Mouse (Mus musculus) stomach, postnatal 0 days (tissue): ENCODE measurements around the gene Klhl40. TPM values are rescaled to one million over a fixed set of nuclear protein-coding genes. Genes with fewer than 3 reads are reported as not detected.
A peak's percentile ranks its signal among the peaks of the same experiment; 100 is the strongest.

ENCODE experiments used
- ATAC-seq: fragments of 200-750 bp; cut with Nextera tagmentation; 2 replicates; pipeline ENCODE4 v1.8.0; 2017; ENCODE audit not compliant: low FRiP score, low TSS enrichment
- DNase-seq: peaks from one replicate; pipeline ENCODE4 v3.0.0-alpha.2; 2016; ENCODE audit warnings: low spot score
- H3K27ac ChIP-seq: fragments of 300-500 bp; sonication (generic); replicated peaks from 2 replicates; pipeline ENCODE4 v1.5.1; 2014; ENCODE audit warnings: mild to moderate bottlenecking, control low read depth
- H3K27me3 ChIP-seq: fragments of 300-500 bp; sonication (generic); 2 replicates; pipeline ENCODE4 v1.6.1; 2014; ENCODE audit warnings: low read length; ENCODE audit not compliant: control insufficient read depth, insufficient read depth
- H3K36me3 ChIP-seq: fragments of 300-500 bp; sonication (generic); 2 replicates; pipeline ENCODE4 v1.6.1; 2014; ENCODE audit warnings: low read length, mixed read lengths; ENCODE audit not compliant: control insufficient read depth, insufficient read depth
- H3K4me1 ChIP-seq: fragments of 300-500 bp; sonication (generic); replicated peaks from 2 replicates; pipeline ENCODE4 v1.6.1; 2014; ENCODE audit warnings: antibody characterized with exemption; ENCODE audit not compliant: control insufficient read depth, insufficient read depth
- H3K4me2 ChIP-seq: fragments of 300-500 bp; sonication (generic); replicated peaks from 2 replicates; pipeline ENCODE4 v1.6.1; 2014; ENCODE audit warnings: low read depth, mild to moderate bottlenecking, control low read depth, moderate library complexity
- H3K4me3 ChIP-seq: fragments of 300-500 bp; sonication (generic); 2 replicates; pipeline ENCODE4 v1.5.1; 2014; ENCODE audit warnings: low read depth, low read length, control low read depth
- H3K9ac ChIP-seq: fragments of 300-500 bp; sonication (generic); 2 replicates; pipeline ENCODE4 v1.6.1; 2014; ENCODE audit warnings: mild to moderate bottlenecking, low read length, control low read depth, mixed read lengths
- H3K9me3 ChIP-seq: fragments of 300-500 bp; sonication (generic); 2 replicates; pipeline ENCODE4 v1.6.1; 2016; ENCODE audit warnings: low read length; ENCODE audit not compliant: control insufficient read depth
- CTCF ChIP-seq: IDR thresholded peaks from 2 replicates; pipeline ENCODE4 v1.5.1; 2016; ENCODE audit warnings: antibody characterized with exemption, low read depth, mild to moderate bottlenecking, moderate library complexity
- EP300 ChIP-seq: optimal IDR thresholded peaks from 2 replicates; pipeline ENCODE3; 2016; ENCODE audit warnings: antibody characterized with exemption
- WGBS: fragments of 180-500 bp; shearing (Covaris S2); extraction: QIAGEN DNeasy Blood & Tissue Kit; methylation state at CpG from one replicate; pipeline ENCODE4 v1.1.7; 2014; 5-methylcytosine and 5-hydroxymethylcytosine counted together
- polyA plus RNA-seq: library from polyadenylated mRNA; unstranded; fragments of >200 nt; fragmentation: Nextera tagmentation; extraction: Ambion mirVana; gene quantifications from 2 replicates; pipeline ENCODE4 v1.2.1, GENCODE M21; 2015

The Klhl40 gene
- polyA plus RNA-seq, 1 experiment from 2014 or later: 0.42 TPM

GRCm38 (mm10) chr9:121760271-121761090 lies 16.9 kb upstream of the Klhl40 start:
- peaks cover 7% of the 10 kb centered on the region; the same call in 1 of the 2 replicates for H3K36me3 ChIP-seq
- H3K27me3 ChIP-seq: no peaks in the 10 kb centered on the region
- DNase-seq (peak; percentile 77), ATAC-seq (peak; percentile 67)
- H3K9me3 ChIP-seq: no peaks in the 10 kb centered on the region
- H3K4me2 ChIP-seq: peak overlapping the region; percentile 96
- H3K27ac ChIP-seq: peak overlapping the region; percentile 92
- TF ChIP-seq CTCF (no peak), EP300 (no peak)
- peak overlapping the region; percentile 73 for H3K4me3 ChIP-seq
- H3K9ac ChIP-seq: peak overlapping the region; percentile 89
- 2% methylated on average over 43 of the region's 43 CpGs for WGBS
- 0 out of 2 replicates have a peak, but pooled peaks cover 8% of the 10 kb centered on the region for H3K4me1 ChIP-seq

- H3K4me2 ChIP-seq: peak overlapping the region; percentile 96
- WGBS: 37% methylated on average over 10 of the region's 10 CpGs
- H3K27ac ChIP-seq: peak overlapping the region; percentile 92
- H3K4me1 ChIP-seq: 0 out of 2 replicates have a peak, but pooled peaks cover 8% of the 10 kb centered on the region
- DNase-seq: peak; percentile 47
- no peak for ATAC-seq
- TF ChIP-seq CTCF (no peak), EP300 (no peak)
- peak overlapping the region; percentile 73; the same call in 1 of the 2 replicates for H3K4me3 ChIP-seq
- H3K9me3 ChIP-seq: no peaks in the 10 kb centered on the region
- H3K36me3 ChIP-seq: peaks cover 7% of the 10 kb centered on the region; the same call in 1 of the 2 replicates
- no peaks in the 10 kb centered on the region for H3K27me3 ChIP-seq
- peak overlapping the region; percentile 89; the same call in 1 of the 2 replicates for H3K9ac ChIP-seq
These were observed 16.2 kb upstream of the Klhl40 start for GRCm38 (mm10) chr9:121761091-121761665.

- TF ChIP-seq EP300 (no peak), CTCF (no peak)
- no peak overlapping the region for H3K4me3 ChIP-seq
- peaks cover 6% of the 10 kb centered on the region; the same call in 1 of the 2 replicates for H3K36me3 ChIP-seq
- WGBS: 76% methylated on average over 8 of the region's 8 CpGs
- no peak overlapping the region for H3K4me2 ChIP-seq
- no peak for ATAC-seq
- H3K4me1 ChIP-seq: 0 out of 2 replicates have a peak, but pooled peaks cover 8% of the 10 kb centered on the region
- no peak overlapping the region; the same call in 1 of the 2 replicates for H3K27ac ChIP-seq
- no peaks in the 10 kb centered on the region for H3K9me3 ChIP-seq
- no peak for DNase-seq
- no peak overlapping the region; the same call in 1 of the 2 replicates for H3K9ac ChIP-seq
- H3K27me3 ChIP-seq: no peaks in the 10 kb centered on the region
These were observed 15.6 kb upstream of the Klhl40 start for GRCm38 (mm10) chr9:121761787-121762186.

- Histone ChIP-seq H3K4me2 (no peak overlapping the region), H3K9me3 (no peaks in the 10 kb centered on the region), H3K36me3 (peaks cover 4% of the 10 kb centered on the region; the same call in 1 of the 2 replicates), H3K9ac (no peak overlapping the region; the same call in 1 of the 2 replicates), H3K27me3 (no peaks in the 10 kb centered on the region), H3K4me1 (0 out of 2 replicates have a peak, but pooled peaks cover 8% of the 10 kb centered on the region), H3K4me3 (no peak overlapping the region), H3K27ac (no peak overlapping the region)
- TF ChIP-seq EP300 (no peak), CTCF (no peak)
- no peak for ATAC-seq
- DNase-seq: no peak
- 79% methylated on average over 10 of the region's 10 CpGs for WGBS
These were observed 15.2 kb upstream of the Klhl40 start for GRCm38 (mm10) chr9:121762248-121762647.

GRCm38 (mm10) chr9:121762761-121763160 lies 14.6 kb upstream of the Klhl40 start:
- ATAC-seq (no peak), DNase-seq (no peak)
- Histone ChIP-seq H3K4me1 (0 out of 2 replicates have a peak, but pooled peaks cover 8% of the 10 kb centered on the region), H3K9ac (no peak overlapping the region), H3K27ac (no peak overlapping the region), H3K36me3 (peaks cover 4% of the 10 kb centered on the region; the same call in 1 of the 2 replicates), H3K4me2 (no peak overlapping the region), H3K4me3 (no peak overlapping the region), H3K27me3 (no peaks in the 10 kb centered on the region), H3K9me3 (no peaks in the 10 kb centered on the region)
- no peak for TF ChIP-seq CTCF
- TF ChIP-seq EP300: no peak
- 93% methylated on average over 25 of the region's 25 CpGs for WGBS
